Mouse (Mus musculus): Measurements from ENCODE around the gene Itgb7.

DNA sequence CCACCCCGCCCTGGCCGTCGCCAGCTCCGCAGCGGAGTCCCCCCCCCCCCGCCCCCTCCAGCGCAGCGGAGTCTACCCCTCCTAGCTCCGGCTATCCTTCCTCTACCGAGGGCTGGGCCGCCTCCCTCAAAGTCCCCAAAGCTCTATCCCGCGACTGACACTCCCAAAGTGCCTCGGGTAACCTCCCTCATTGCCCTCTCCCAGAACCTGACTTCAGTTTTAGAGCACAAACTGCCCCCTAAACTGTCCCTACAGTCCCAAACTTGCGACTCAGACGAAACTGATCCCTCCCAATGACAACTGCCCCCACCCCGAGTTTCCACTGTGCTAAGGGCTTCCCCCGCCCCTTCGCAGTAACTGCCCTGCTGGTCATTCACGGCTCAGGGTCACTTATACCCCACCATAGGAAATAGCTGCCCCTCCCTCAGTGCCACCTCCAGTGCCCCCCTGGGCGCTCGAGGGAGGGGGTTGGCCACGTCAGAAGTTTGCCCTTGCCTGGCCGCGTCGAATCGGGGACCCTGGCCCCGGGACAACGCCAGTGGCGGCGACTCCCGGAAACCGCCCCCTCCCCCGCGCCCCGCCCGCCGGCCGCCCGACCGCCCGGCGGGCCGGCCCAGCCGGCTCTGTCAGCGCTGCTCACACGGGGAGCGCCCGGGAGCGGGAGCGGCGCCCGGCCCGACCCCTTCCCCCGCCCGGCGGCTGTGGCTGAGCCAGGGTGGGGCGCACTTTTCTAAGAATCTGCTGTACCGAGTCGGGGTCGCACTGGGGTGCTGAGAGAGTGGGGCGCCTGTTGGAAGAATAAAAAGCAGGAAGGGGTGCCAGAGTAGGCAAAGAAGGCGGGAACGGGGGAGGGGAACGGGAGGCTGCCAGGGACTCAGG, 15.7 kb upstream of the Itgb7 start:
- TF ChIP-seq MAFK (IDR thresholded peaks at IDR 0.05; ENCODE audit: borderline replicate concordance, low read depth, low read length) (no peak), MYC (IDR thresholded peaks at IDR 0.05; ENCODE audit: low read depth, low read length) (no peak), CTCF (IDR thresholded peaks at IDR 0.05 in 2 of 3, conservative IDR thresholded peaks at IDR 0.05 in 1 of 3; ENCODE audit: control insufficient read depth in 1 of 3, insufficient read depth in 1 of 3, low read depth in 2 of 3, low read length in 3 of 3, poor library complexity in 1 of 3, severe bottlenecking in 1 of 3) (no peak), BHLHE40 (IDR thresholded peaks at IDR 0.05; ENCODE audit: borderline replicate concordance, low read depth, low read length) (no peak), HCFC1 (IDR thresholded peaks at IDR 0.05; ENCODE audit: low read depth, low read length) (peak; percentile 33; the same call in 1 of the 2 replicates), ZMIZ1 (IDR thresholded peaks at IDR 0.05; ENCODE audit: low read depth, low read length) (no peak), TAL1 (IDR thresholded peaks at IDR 0.05; ENCODE audit: low read length) (no peak), TBP (IDR thresholded peaks at IDR 0.05; ENCODE audit: low read depth, low read length) (no peak)

Data from MEL (cell line).